Mouse (Mus musculus): ENCODE measurements at regions not wholly inside any gene's neighbourhood (a gene's known extent, or its start where the extent isn't known, plus 50 kb on each side); places are given as distances from the start of the nearest gene placed in this dataset.

- TF ChIP-seq POLR2A (IDR thresholded peaks at IDR 0.05; ENCODE audit: insufficient read length, low read depth) (no peak), E2F4 (IDR thresholded peaks at IDR 0.05; ENCODE audit: insufficient read depth) (no peak), TCF3 (IDR thresholded peaks at IDR 0.05; ENCODE audit: insufficient read length, low read depth) (no peak), TCF12 (IDR thresholded peaks at IDR 0.05; ENCODE audit: insufficient read depth, poor library complexity, severe bottlenecking) (no peak), POLR2AphosphoS2 (IDR thresholded peaks at IDR 0.05; ENCODE audit: insufficient read length, low read depth) (no peak), CEBPB (IDR thresholded peaks at IDR 0.05; ENCODE audit: insufficient read depth, poor library complexity, severe bottlenecking) (no peak), USF1 (IDR thresholded peaks at IDR 0.05; ENCODE audit: low read depth) (no peak), MAX (IDR thresholded peaks at IDR 0.05; ENCODE audit: low read depth) (no peak), SRF (IDR thresholded peaks at IDR 0.05; ENCODE audit: control insufficient read depth, insufficient read length, low read depth) (no peak)
Measured at GRCm38 (mm10) chr1:17506125-17507112, 639.3 kb downstream of the Crisp4 start.

Measured in myocyte (in vitro differentiated cells).